Mouse (Mus musculus) spleen, adult 2 months (tissue): ENCODE measurements at regions not wholly inside any gene's neighbourhood (a gene's known extent, or its start where the extent isn't known, plus 50 kb on each side); places are given as distances from the start of the nearest gene placed in this dataset.

Experiments used
- CTCF ChIP-seq: fragments of 200-500 bp; IDR thresholded peaks from 2 replicates; pipeline ENCODE4 v1.5.1; 2011; ENCODE audit warnings: mild to moderate bottlenecking, inconsistent platforms; ENCODE audit not compliant: insufficient read depth, insufficient read length, insufficient replicate concordance; ENCODE audit errors: extremely low read depth
- POLR2A ChIP-seq: fragments of 200-500 bp; IDR thresholded peaks from 2 replicates; pipeline ENCODE4 v1.6.1; 2011; ENCODE audit warnings: low read depth, low read length, inconsistent platforms

- TF ChIP-seq CTCF (no peak), POLR2A (no peak)
These were observed 97.2 kb downstream of the Ndufa10 start for GRCm38 (mm10) chr1:92376456-92376855.
